Mouse (Mus musculus): ENCODE measurements at regions not wholly inside any gene's neighbourhood (a gene's known extent, or its start where the extent isn't known, plus 50 kb on each side); places are given as distances from the start of the nearest gene placed in this dataset.

- Histone ChIP-seq H3K27ac (ENCODE audit: insufficient read depth, low read depth, low read length, poor library complexity, severe bottlenecking) (no peak overlapping the region), H3K36me3 (ENCODE audit: control insufficient read depth, insufficient read depth, low read length, poor library complexity, severe bottlenecking) (no peaks in the 10 kb centered on the region), H3K4me1 (ENCODE audit: control insufficient read depth in 2 of 2, insufficient read depth in 2 of 2, low read length in 2 of 2, poor library complexity in 1 of 2) (peaks cover 0 to 2% of the 10 kb centered on the region in 2 experiments; a peak in 1 of 4 replicates), H3K9me3 (ENCODE audit: control insufficient read depth, insufficient read depth, low read depth, low read length) (no peaks in the 10 kb centered on the region), H3K4me3 (ENCODE audit: insufficient read depth in 1 of 2, low read depth in 1 of 2, low read length in 2 of 2, poor library complexity in 1 of 2, severe bottlenecking in 1 of 2) (no peak overlapping the region), H3K9ac (ENCODE audit: insufficient read depth, low read depth, low read length, poor library complexity, severe bottlenecking) (no peak overlapping the region)
- TF ChIP-seq ZC3H11A (IDR thresholded peaks at IDR 0.05; ENCODE audit: borderline replicate concordance, low read depth, low read length), result no peak
- TF ChIP-seq ZNF384 (IDR thresholded peaks at IDR 0.05; ENCODE audit: low read depth, low read length), result no peak
- no peak for TF ChIP-seq CHD2 (IDR thresholded peaks at IDR 0.05; ENCODE audit: low read depth, low read length)
- no peak for TF ChIP-seq HCFC1 (IDR thresholded peaks at IDR 0.05; ENCODE audit: borderline replicate concordance, insufficient read depth, low read length)
- in situ Hi-C loops (cut with MboI; ENCODE audit: low sequenced_read_pairs in 2 of 2, unreplicated experiment in 2 of 2), result no loop called here
- no peak for DNase-seq (ENCODE audit: low read depth, low spot score)
These were observed 84.4 kb upstream of the Tmtc1 start for GRCm38 (mm10) chr6:148528611-148529010.

- TF ChIP-seq ZC3H11A (IDR thresholded peaks at IDR 0.05; ENCODE audit: borderline replicate concordance, low read depth, low read length) (no peak), ZNF384 (IDR thresholded peaks at IDR 0.05; ENCODE audit: low read depth, low read length) (no peak), HCFC1 (IDR thresholded peaks at IDR 0.05; ENCODE audit: borderline replicate concordance, insufficient read depth, low read length) (no peak), MAFK (IDR thresholded peaks at IDR 0.05; ENCODE audit: insufficient read depth, low read depth, low read length) (no peak), CHD2 (IDR thresholded peaks at IDR 0.05; ENCODE audit: low read depth, low read length) (no peak)
- Histone ChIP-seq H3K4me1 (ENCODE audit: control insufficient read depth in 2 of 2, insufficient read depth in 2 of 2, low read length in 2 of 2, poor library complexity in 1 of 2) (no peaks in the 10 kb centered on the region), H3K27ac (ENCODE audit: insufficient read depth, low read depth, low read length, poor library complexity, severe bottlenecking) (no peak overlapping the region), H3K36me3 (ENCODE audit: control insufficient read depth, insufficient read depth, low read length, poor library complexity, severe bottlenecking) (no peaks in the 10 kb centered on the region), H3K4me3 (ENCODE audit: insufficient read depth in 1 of 2, low read depth in 1 of 2, low read length in 2 of 2, poor library complexity in 1 of 2, severe bottlenecking in 1 of 2) (no peak overlapping the region), H3K9ac (ENCODE audit: insufficient read depth, low read depth, low read length, poor library complexity, severe bottlenecking) (no peak overlapping the region), H3K9me3 (ENCODE audit: control insufficient read depth, insufficient read depth, low read depth, low read length) (no peaks in the 10 kb centered on the region)
- in situ Hi-C loops (cut with MboI; ENCODE audit: low sequenced_read_pairs in 2 of 2, unreplicated experiment in 2 of 2), result no loop called here
- DNase-seq (ENCODE audit: low read depth, low spot score), result no peak
These were observed 78.7 kb upstream of the Tmtc1 start for GRCm38 (mm10) chr6:148522893-148523292.

DNA sequence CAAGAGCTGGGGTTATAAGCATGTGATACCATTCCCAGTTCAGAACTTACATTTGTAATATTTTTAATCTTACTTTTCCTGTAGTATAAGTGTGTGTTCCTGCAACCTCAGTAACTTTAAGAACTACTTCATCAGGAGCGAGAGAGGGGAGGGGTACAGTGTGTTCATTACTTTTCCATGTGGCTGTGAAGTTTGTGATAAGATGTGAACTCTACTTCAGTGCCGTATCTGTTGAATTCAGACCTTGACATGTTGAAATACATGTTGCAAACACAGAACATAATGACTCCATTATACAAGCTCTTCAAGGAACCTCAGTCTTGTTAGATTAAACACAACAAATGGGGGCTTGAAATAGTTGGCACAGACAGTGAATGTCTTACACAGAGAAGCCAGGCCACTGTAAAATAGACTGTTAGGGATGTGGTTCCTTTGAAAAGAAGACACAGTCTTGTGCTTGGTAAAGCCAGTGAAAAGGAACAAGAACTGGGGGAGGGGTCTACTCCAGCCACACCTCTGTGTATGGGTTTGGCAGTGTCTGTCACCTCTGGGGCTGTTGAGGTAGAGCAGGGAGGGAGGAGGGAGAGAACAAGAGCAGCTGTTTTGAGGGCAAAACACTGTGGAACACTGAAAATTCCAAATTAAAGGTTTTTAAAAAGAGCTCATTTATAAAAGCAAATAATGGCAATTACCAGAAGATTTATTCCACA is 73.5 kb upstream of the Tmtc1 start:
- no peak overlapping the region for H3K9ac ChIP-seq (ENCODE audit: insufficient read depth, low read depth, low read length, poor library complexity, severe bottlenecking)
- DNase-seq (ENCODE audit: low read depth, low spot score), result no peak
- TF ChIP-seq ZC3H11A (IDR thresholded peaks at IDR 0.05; ENCODE audit: borderline replicate concordance, low read depth, low read length), result no peak
- TF ChIP-seq MAFK (IDR thresholded peaks at IDR 0.05; ENCODE audit: insufficient read depth, low read depth, low read length), result no peak
- TF ChIP-seq CHD2 (IDR thresholded peaks at IDR 0.05; ENCODE audit: low read depth, low read length), result no peak
- no peak for TF ChIP-seq HCFC1 (IDR thresholded peaks at IDR 0.05; ENCODE audit: borderline replicate concordance, insufficient read depth, low read length)
- no peak for TF ChIP-seq ZNF384 (IDR thresholded peaks at IDR 0.05; ENCODE audit: low read depth, low read length)
- no peaks in the 10 kb centered on the region for H3K9me3 ChIP-seq (ENCODE audit: control insufficient read depth, insufficient read depth, low read depth, low read length)
- in situ Hi-C loops (cut with MboI; ENCODE audit: low sequenced_read_pairs in 2 of 2, unreplicated experiment in 2 of 2), result no loop called here
- no peak overlapping the region for H3K27ac ChIP-seq (ENCODE audit: insufficient read depth, low read depth, low read length, poor library complexity, severe bottlenecking)
- H3K36me3 ChIP-seq (ENCODE audit: control insufficient read depth, insufficient read depth, low read length, poor library complexity, severe bottlenecking), result no peaks in the 10 kb centered on the region
- no peak overlapping the region for H3K4me3 ChIP-seq (ENCODE audit: insufficient read depth in 1 of 2, low read depth in 1 of 2, low read length in 2 of 2, poor library complexity in 1 of 2, severe bottlenecking in 1 of 2)
- no peaks in the 10 kb centered on the region for H3K4me1 ChIP-seq (ENCODE audit: control insufficient read depth in 2 of 2, insufficient read depth in 2 of 2, low read length in 2 of 2, poor library complexity in 1 of 2)

DNA sequence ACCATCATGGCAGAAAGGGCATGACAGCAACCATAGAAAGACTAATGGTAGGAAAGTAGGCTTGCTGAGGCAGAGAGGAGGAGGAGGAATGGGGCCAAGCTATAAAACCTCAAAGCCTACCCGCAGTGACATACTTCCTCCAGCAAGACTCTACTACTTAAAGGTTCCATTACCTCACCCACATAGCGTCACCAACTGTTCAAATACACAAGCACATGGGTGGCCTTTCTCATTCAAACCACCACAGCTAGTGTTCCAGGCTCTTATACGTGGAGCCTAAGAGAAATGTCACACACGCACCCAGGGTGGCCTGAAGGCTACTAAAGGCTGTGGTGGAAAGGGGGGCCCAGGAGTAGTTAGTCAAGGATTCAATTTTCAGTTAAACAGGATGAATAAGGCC is 72.5 kb upstream of the Tmtc1 start:
- no peak overlapping the region for H3K4me3 ChIP-seq (ENCODE audit: insufficient read depth in 1 of 2, low read depth in 1 of 2, low read length in 2 of 2, poor library complexity in 1 of 2, severe bottlenecking in 1 of 2)
- no peak overlapping the region for H3K9ac ChIP-seq (ENCODE audit: insufficient read depth, low read depth, low read length, poor library complexity, severe bottlenecking)
- no peak overlapping the region for H3K27ac ChIP-seq (ENCODE audit: insufficient read depth, low read depth, low read length, poor library complexity, severe bottlenecking)
- H3K4me1 ChIP-seq (ENCODE audit: control insufficient read depth in 2 of 2, insufficient read depth in 2 of 2, low read length in 2 of 2, poor library complexity in 1 of 2), result no peaks in the 10 kb centered on the region
- no peaks in the 10 kb centered on the region for H3K36me3 ChIP-seq (ENCODE audit: control insufficient read depth, insufficient read depth, low read length, poor library complexity, severe bottlenecking)
- H3K9me3 ChIP-seq (ENCODE audit: control insufficient read depth, insufficient read depth, low read depth, low read length), result no peaks in the 10 kb centered on the region
- TF ChIP-seq ZC3H11A (IDR thresholded peaks at IDR 0.05; ENCODE audit: borderline replicate concordance, low read depth, low read length) (no peak), HCFC1 (IDR thresholded peaks at IDR 0.05; ENCODE audit: borderline replicate concordance, insufficient read depth, low read length) (no peak), ZNF384 (IDR thresholded peaks at IDR 0.05; ENCODE audit: low read depth, low read length) (no peak), MAFK (IDR thresholded peaks at IDR 0.05; ENCODE audit: insufficient read depth, low read depth, low read length) (no peak), CHD2 (IDR thresholded peaks at IDR 0.05; ENCODE audit: low read depth, low read length) (no peak)
- DNase-seq (ENCODE audit: low read depth, low spot score), result no peak
- in situ Hi-C loops (cut with MboI; ENCODE audit: low sequenced_read_pairs in 2 of 2, unreplicated experiment in 2 of 2), result no loop called here

Data from ES-E14 (cell line).